Mouse (Mus musculus): Measurements from ENCODE around the gene Cox11. TPM values are rescaled to one million over a fixed set of nuclear protein-coding genes. Genes with fewer than 3 reads are reported as not detected.

Cox11 gene
- polyA plus RNA-seq, 1 experiment, result 6.9 TPM

DNA sequence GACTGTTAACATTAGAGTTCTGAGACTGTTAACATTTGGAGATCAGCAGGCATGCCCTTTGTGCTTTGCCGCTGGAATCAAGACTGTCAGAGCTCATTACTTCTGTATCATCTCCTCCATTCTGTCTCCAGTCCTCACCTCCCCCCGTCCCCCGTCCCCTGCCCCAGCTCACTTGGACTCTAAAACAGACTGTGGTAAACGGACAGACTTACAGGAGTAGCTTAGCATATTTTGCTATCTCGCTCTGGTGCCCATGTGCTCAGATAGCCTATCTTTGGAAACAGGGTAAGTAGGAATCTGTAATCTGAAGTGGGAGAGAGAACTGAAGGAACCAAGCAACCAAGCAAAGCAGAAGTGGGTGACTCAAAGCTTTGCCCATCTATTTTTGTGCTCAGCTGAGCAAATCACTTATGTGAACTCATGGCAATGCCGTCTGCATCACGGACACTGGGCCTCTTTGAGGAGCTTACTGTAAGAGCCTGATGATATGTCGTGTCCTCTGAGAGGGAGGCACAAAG is 39.9 kb downstream of the Cox11 start:
- H3K4me1 ChIP-seq (ENCODE audit: control insufficient read depth, insufficient read depth, low read length), result no peaks in the 10 kb centered on the region
- TF ChIP-seq POLR2A (IDR thresholded peaks at IDR 0.05; ENCODE audit: borderline replicate concordance, extremely low read depth, low read depth, low read length), result no peak
- no peak for TF ChIP-seq CTCF (IDR thresholded peaks at IDR 0.05; ENCODE audit: insufficient read depth, low read length)
- H3K4me3 ChIP-seq (replicated peaks; ENCODE audit: extremely low read depth, low read depth, low read length), result no peak overlapping the region
- WGBS, result 74% methylated on average over 8 of the region's 8 CpGs
- DNase-seq, result no peak

DNA sequence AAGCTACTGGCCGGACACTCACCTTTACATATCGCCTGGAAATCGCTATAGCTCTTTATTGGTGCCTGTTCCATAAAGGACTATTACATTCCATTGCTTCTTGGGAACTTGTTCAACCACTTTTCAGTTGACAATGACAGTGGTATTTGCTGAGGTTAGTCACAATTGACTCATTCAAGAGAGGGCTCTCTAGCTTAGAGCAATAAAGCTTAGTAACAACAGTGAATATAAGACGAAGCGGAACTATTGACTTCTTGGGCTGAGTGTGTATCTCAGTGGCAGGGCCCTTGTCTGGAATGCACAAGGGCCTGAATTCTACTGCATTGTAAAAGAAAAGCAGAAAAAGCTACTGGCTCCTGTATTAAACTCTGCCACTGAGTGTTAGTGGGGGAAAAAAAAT is 40.6 kb downstream of the Cox11 start:
- DNase-seq, result no peak
- WGBS, result 75% methylated on average over 5 of the region's 5 CpGs
- H3K4me3 ChIP-seq (replicated peaks; ENCODE audit: extremely low read depth, low read depth, low read length), result no peak overlapping the region
- TF ChIP-seq CTCF (IDR thresholded peaks at IDR 0.05; ENCODE audit: insufficient read depth, low read length), result no peak
- TF ChIP-seq POLR2A (IDR thresholded peaks at IDR 0.05; ENCODE audit: borderline replicate concordance, extremely low read depth, low read depth, low read length), result no peak
- H3K4me1 ChIP-seq (ENCODE audit: control insufficient read depth, insufficient read depth, low read length), result no peaks in the 10 kb centered on the region

DNA sequence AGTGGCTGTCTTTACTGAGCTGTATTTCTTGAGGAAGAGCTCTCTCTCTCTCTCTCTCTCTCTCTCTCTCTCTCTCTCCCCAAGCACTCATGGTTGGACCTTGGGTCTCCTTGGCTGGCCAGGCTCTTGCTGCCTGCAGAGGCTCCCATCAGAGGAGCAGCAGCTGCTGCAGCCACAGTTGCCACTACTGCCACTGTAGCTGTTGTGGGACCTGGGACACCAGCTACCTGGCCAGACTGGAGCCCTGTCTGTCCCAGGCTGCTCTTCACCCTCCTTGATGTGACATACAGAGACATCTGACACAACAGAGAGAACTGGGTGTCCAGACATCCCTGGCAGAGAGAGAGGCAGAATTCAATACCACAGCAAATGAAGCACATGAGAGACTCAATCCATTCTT is 43.2 kb downstream of the Cox11 start:
- DNase-seq, result no peak
- no peaks in the 10 kb centered on the region for H3K4me1 ChIP-seq (ENCODE audit: control insufficient read depth, insufficient read depth, low read length)
- TF ChIP-seq CTCF (IDR thresholded peaks at IDR 0.05; ENCODE audit: insufficient read depth, low read length) (no peak), POLR2A (IDR thresholded peaks at IDR 0.05; ENCODE audit: borderline replicate concordance, extremely low read depth, low read depth, low read length) (no peak)

DNA sequence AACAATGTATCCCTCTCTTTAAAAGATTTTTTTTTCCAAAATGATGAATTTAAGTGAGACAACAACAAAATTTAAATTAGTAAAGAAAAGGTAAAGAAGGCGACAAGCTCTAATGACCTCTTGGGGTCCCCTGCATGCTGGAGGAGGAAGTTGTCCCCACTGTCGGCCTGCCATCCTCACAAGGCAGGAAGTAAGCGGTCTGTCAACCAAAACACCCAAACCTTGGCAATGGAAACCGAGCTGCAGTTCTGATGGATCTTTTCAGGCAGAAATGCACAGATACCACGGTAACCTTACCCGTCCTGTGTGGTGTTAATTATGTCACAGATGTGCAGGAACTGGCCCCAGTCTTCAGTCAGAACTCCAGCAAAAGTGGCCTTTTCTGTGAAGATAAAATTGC is 46.8 kb downstream of the Cox11 start:
- Histone ChIP-seq H3K4me3 (replicated peaks; ENCODE audit: extremely low read depth, low read depth, low read length) (no peak overlapping the region), H3K4me1 (ENCODE audit: control insufficient read depth, insufficient read depth, low read length) (no peaks in the 10 kb centered on the region)
- DNase-seq, result no peak
- TF ChIP-seq CTCF (IDR thresholded peaks at IDR 0.05; ENCODE audit: insufficient read depth, low read length), result no peak
- TF ChIP-seq POLR2A (IDR thresholded peaks at IDR 0.05; ENCODE audit: borderline replicate concordance, extremely low read depth, low read depth, low read length), result no peak
- WGBS, result 49% methylated on average over 6 of the region's 6 CpGs

More for the DNA sequence above, 43.2 kb downstream of the Cox11 start:
- no peak overlapping the region for H3K4me3 ChIP-seq (replicated peaks; ENCODE audit: extremely low read depth, low read depth, low read length)

DNA sequence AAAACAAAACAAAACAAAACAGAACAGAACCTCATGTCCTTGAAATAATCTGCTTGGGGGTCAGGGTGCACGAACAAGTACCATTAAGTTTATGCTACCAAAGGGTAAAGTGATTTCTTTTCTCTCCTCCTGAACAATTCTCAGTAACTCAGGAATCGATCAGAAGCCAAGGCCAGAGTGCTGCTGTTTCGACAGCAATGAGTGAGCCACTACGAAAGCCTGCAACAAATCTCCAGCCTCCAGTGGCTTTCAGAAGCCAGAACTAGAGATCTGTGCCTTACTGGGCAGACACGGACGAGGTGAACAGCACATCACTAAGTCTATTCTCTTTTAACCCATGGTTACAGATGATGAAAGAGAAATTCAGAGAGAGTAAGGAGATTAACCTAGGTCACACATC is 47.2 kb downstream of the Cox11 start:
- DNase-seq, result no peak
- Histone ChIP-seq H3K4me3 (replicated peaks; ENCODE audit: extremely low read depth, low read depth, low read length) (no peak overlapping the region), H3K4me1 (ENCODE audit: control insufficient read depth, insufficient read depth, low read length) (no peaks in the 10 kb centered on the region)
- no peak for TF ChIP-seq CTCF (IDR thresholded peaks at IDR 0.05; ENCODE audit: insufficient read depth, low read length)
- no peak for TF ChIP-seq POLR2A (IDR thresholded peaks at IDR 0.05; ENCODE audit: borderline replicate concordance, extremely low read depth, low read depth, low read length)
- WGBS, result 76% methylated on average over 6 of the region's 6 CpGs

DNA sequence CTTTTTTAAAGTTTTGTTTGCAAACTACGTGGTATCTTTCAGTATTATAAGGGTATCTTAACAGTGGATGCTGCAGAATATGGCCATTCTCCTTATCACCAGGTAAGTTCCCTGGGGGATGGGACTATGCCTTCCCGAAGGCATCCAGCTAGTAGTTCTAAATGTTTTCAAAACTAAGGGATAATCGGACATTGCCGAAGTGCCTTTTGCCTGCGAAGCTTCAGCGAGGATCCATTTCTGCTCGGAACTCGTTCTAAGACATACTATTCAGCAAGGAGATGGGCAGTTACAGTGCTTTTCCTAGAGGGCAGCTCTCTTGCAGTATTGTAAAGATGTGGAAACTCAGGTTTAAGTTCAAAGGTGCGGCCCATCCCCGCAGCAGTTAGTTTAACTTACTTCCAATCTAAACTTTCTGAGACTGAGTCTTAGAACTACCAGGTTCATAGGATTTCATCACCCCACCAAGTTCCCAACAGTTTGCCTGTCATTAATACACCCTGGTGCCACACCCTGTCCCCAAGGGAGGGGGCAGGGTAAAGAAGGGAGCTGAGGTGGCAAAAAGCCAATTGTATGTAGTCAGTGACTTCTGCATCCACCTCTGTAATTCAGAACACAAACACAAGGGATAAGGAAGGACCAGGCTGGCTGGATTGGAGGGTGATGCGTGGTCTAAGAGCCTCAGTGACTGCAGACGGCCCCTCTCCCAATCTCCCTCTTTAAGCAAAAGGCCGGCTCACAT is 48.5 kb downstream of the Cox11 start:
- WGBS, result 73% methylated on average over 13 of the region's 13 CpGs
- TF ChIP-seq POLR2A (IDR thresholded peaks at IDR 0.05; ENCODE audit: borderline replicate concordance, extremely low read depth, low read depth, low read length) (no peak), CTCF (IDR thresholded peaks at IDR 0.05; ENCODE audit: insufficient read depth, low read length) (no peak)
- Histone ChIP-seq H3K4me3 (replicated peaks; ENCODE audit: extremely low read depth, low read depth, low read length) (peak overlapping the region; percentile 77), H3K4me1 (ENCODE audit: control insufficient read depth, insufficient read depth, low read length) (no peaks in the 10 kb centered on the region)
- DNase-seq, result no peak

DNA sequence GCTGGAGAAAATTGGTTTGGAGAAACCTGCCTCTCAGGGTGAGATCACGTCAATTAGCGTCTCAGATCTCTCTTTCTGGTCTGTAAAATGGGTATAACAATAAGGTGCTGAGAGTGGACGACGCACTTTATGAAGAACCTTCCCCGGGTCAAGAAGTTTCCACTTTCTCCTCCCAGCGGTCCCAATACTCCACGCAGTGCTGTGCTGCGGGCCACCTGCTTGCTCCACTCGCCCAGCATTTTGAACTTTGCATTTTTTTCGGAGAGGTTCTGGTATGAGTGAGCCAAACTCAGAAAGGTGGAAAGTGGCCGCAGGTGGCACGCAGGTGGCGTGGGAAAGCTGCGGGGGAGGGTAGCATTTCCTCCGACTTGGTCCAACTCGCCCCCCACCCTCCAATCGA is 49.1 kb downstream of the Cox11 start:
- WGBS, result 2% methylated on average over 17 of the region's 17 CpGs
- TF ChIP-seq POLR2A (IDR thresholded peaks at IDR 0.05; ENCODE audit: borderline replicate concordance, extremely low read depth, low read depth, low read length) (no peak), CTCF (IDR thresholded peaks at IDR 0.05; ENCODE audit: insufficient read depth, low read length) (no peak)

DNA sequence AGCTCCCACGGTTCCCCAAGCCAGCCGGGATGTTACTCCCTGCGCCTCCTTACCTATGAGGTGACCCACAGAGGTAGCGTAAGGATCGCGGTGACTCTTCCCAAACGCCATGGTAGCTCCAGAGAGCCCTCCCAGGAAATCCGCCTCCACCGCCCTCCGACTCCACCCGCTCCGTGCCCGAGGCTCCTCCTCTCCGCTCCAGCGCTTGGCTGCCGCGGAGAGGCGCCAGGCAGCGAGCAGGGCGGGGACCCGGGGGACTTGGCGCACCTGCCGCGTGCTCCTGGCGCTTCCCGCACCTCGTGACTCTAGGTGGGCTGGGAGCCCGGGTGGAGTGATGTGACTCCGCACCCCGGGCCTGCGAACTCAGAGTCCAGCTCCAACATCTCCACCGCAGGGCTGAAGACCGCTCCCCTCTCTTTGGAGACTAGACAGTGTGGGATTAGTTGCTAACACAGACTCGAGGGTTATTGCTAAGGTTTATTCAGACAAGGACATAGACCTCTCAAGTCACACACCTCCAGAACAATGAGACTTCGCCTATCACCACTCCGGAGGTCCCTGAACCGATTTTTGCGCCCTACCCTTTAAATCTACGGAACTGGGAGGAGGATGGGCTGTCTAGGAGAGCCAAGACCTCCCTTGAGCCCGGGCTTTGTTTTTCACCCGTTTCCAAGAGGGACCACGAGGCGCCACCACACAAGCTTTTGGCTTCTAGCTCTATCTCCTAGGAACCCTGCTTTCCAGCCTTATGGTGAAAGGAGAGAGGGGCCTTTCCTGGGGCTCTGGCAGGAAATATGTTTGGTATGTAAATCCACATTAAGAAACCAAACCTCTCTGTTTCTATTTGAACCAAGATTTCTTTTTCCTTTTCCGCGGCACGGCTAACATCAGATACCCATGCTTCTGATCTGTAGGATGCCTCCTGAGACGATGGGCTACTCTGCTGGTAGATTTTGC is 49.8 kb downstream of the Cox11 start, which contains the start of gene Tom1l1:
TSS of gene Tom1l1 (minus strand) at position 907 of the 957 bp plus-strand sequence.
- H3K4me3 ChIP-seq (replicated peaks; ENCODE audit: extremely low read depth, low read depth, low read length), result peak within 1 kb of the TSS; percentile 77
- TF ChIP-seq CTCF (IDR thresholded peaks at IDR 0.05; ENCODE audit: insufficient read depth, low read length), result no peak
- peak; percentile 47; the same call in 1 of the 2 replicates for TF ChIP-seq POLR2A (IDR thresholded peaks at IDR 0.05; ENCODE audit: borderline replicate concordance, extremely low read depth, low read depth, low read length)
- DNase-seq, result peak; percentile 75
- H3K4me1 ChIP-seq (ENCODE audit: control insufficient read depth, insufficient read depth, low read length), result no peaks in the 10 kb centered on the region
- 6% methylated on average over 47 of the region's 47 CpGs for WGBS

More for the DNA sequence above, 49.1 kb downstream of the Cox11 start:
- H3K4me1 ChIP-seq (ENCODE audit: control insufficient read depth, insufficient read depth, low read length), result no peaks in the 10 kb centered on the region
- DNase-seq, result no peak
- peak overlapping the region; percentile 77 for H3K4me3 ChIP-seq (replicated peaks; ENCODE audit: extremely low read depth, low read depth, low read length)

DNA sequence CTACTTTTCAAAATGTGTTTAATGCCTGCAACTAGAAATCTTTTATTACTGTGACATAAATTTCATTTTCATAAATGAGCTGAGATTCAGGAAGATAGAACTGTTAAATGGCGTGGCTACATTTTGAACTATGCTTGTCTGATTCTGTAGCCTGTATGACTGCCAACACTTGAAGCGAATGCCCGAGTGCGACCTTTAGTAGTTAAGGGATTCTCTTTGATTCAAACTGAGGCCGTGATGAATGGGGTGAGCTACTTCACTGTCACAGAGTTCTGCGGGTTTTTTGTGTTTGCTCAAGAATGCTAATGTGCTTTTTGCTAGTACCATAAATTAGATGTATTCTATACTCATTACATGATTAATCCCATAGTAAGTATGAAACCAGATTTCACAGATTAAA is 52.4 kb downstream of the Cox11 start:
- Histone ChIP-seq H3K4me1 (ENCODE audit: control insufficient read depth, insufficient read depth, low read length) (no peaks in the 10 kb centered on the region), H3K4me3 (replicated peaks; ENCODE audit: extremely low read depth, low read depth, low read length) (no peak overlapping the region)
- WGBS, result 54% methylated on average over 6 of the region's 6 CpGs
- no peak for DNase-seq
- TF ChIP-seq CTCF (IDR thresholded peaks at IDR 0.05; ENCODE audit: insufficient read depth, low read length) (no peak), POLR2A (IDR thresholded peaks at IDR 0.05; ENCODE audit: borderline replicate concordance, extremely low read depth, low read depth, low read length) (no peak)

Data from lung, adult 2 months (tissue).